Mouse (Mus musculus): ENCODE results near the gene Gper1. TPM values are rescaled to one million over a fixed set of nuclear protein-coding genes. Genes with fewer than 3 reads are reported as not detected.

Gene Gper1
- polyA plus RNA-seq, 1 experiment from 2014 or later: 4.4 TPM

- no peak overlapping the region for H3K9ac ChIP-seq (ENCODE audit: low read length)
- WGBS: 88% methylated on average over 4 of the region's 4 CpGs
- no peak overlapping the region for H3K4me3 ChIP-seq (ENCODE audit: low read depth, low read length)
- H3K27ac ChIP-seq (ENCODE audit: low read depth, low read length): no peak overlapping the region
- DNase-seq (ENCODE audit: low spot score) (no peak), ATAC-seq (ENCODE audit: insufficient read depth, low FRiP score, low TSS enrichment) (no peak)
- no peaks in the 10 kb centered on the region for H3K4me1 ChIP-seq (ENCODE audit: control insufficient read depth, insufficient read depth, low read length)
- H3K27me3 ChIP-seq (ENCODE audit: control insufficient read depth, insufficient read depth, low read length): no peaks in the 10 kb centered on the region
- no peak overlapping the region for H3K4me2 ChIP-seq (ENCODE audit: low read depth)
- no peaks in the 10 kb centered on the region for H3K9me3 ChIP-seq (ENCODE audit: control insufficient read depth, low read length)
- no peaks in the 10 kb centered on the region for H3K36me3 ChIP-seq (ENCODE audit: control insufficient read depth, insufficient read depth, low read length)
Observed at GRCm38 (mm10) chr5:139395528-139395927, 27.4 kb upstream of the Gper1 start.

GRCm38 (mm10) chr5:139397359-139397916, 25.5 kb upstream of the Gper1 start:
- H3K4me3 ChIP-seq (ENCODE audit: low read depth, low read length): no peak overlapping the region
- WGBS: 94% methylated on average over 4 of the region's 4 CpGs

GRCm38 (mm10) chr5:139397959-139398753, 24.8 kb upstream of the Gper1 start:
- Histone ChIP-seq H3K4me3 (ENCODE audit: low read depth, low read length) (no peak overlapping the region), H3K27me3 (ENCODE audit: control insufficient read depth, insufficient read depth, low read length) (no peaks in the 10 kb centered on the region), H3K36me3 (ENCODE audit: control insufficient read depth, insufficient read depth, low read length) (no peaks in the 10 kb centered on the region), H3K4me2 (ENCODE audit: low read depth) (no peak overlapping the region), H3K9ac (ENCODE audit: low read length) (no peak overlapping the region), H3K4me1 (ENCODE audit: control insufficient read depth, insufficient read depth, low read length) (no peaks in the 10 kb centered on the region), H3K27ac (ENCODE audit: low read depth, low read length) (no peak overlapping the region), H3K9me3 (ENCODE audit: control insufficient read depth, low read length) (no peaks in the 10 kb centered on the region)
- ATAC-seq (ENCODE audit: insufficient read depth, low FRiP score, low TSS enrichment) (peak; percentile 9; the same call in 1 of the 2 replicates), DNase-seq (ENCODE audit: low spot score) (peak; percentile 87)
- whole genome bisulfite sequencing: 42% methylated on average over 5 of the region's 5 CpGs

More at GRCm38 (mm10) chr5:139397359-139397916, 25.5 kb upstream of the Gper1 start:
- Histone ChIP-seq H3K9ac (ENCODE audit: low read length) (no peak overlapping the region), H3K27ac (ENCODE audit: low read depth, low read length) (no peak overlapping the region), H3K4me2 (ENCODE audit: low read depth) (no peak overlapping the region), H3K4me1 (ENCODE audit: control insufficient read depth, insufficient read depth, low read length) (no peaks in the 10 kb centered on the region), H3K36me3 (ENCODE audit: control insufficient read depth, insufficient read depth, low read length) (no peaks in the 10 kb centered on the region), H3K27me3 (ENCODE audit: control insufficient read depth, insufficient read depth, low read length) (no peaks in the 10 kb centered on the region), H3K9me3 (ENCODE audit: control insufficient read depth, low read length) (no peaks in the 10 kb centered on the region)
- DNase-seq (ENCODE audit: low spot score): no peak
- ATAC-seq (ENCODE audit: insufficient read depth, low FRiP score, low TSS enrichment): no peak

- H3K27me3 ChIP-seq (ENCODE audit: control insufficient read depth, insufficient read depth, low read length): no peaks in the 10 kb centered on the region
- H3K4me2 ChIP-seq (ENCODE audit: low read depth): no peak overlapping the region
- H3K27ac ChIP-seq (ENCODE audit: low read depth, low read length): no peak overlapping the region
- no peak for DNase-seq (ENCODE audit: low spot score)
- H3K9me3 ChIP-seq (ENCODE audit: control insufficient read depth, low read length): no peaks in the 10 kb centered on the region
- H3K4me3 ChIP-seq (ENCODE audit: low read depth, low read length): no peak overlapping the region
- H3K36me3 ChIP-seq (ENCODE audit: control insufficient read depth, insufficient read depth, low read length): no peaks in the 10 kb centered on the region
- no peaks in the 10 kb centered on the region for H3K4me1 ChIP-seq (ENCODE audit: control insufficient read depth, insufficient read depth, low read length)
- no peak overlapping the region for H3K9ac ChIP-seq (ENCODE audit: low read length)
- no peak for ATAC-seq (ENCODE audit: insufficient read depth, low FRiP score, low TSS enrichment)
- 81% methylated on average over 5 of the region's 5 CpGs for WGBS
Observed at GRCm38 (mm10) chr5:139398786-139399185, 24.2 kb upstream of the Gper1 start.

- H3K27ac ChIP-seq (ENCODE audit: low read depth, low read length): no peak overlapping the region
- WGBS: 89% methylated on average over 14 of the region's 14 CpGs
- H3K9me3 ChIP-seq (ENCODE audit: control insufficient read depth, low read length): no peaks in the 10 kb centered on the region
- no peak overlapping the region for H3K9ac ChIP-seq (ENCODE audit: low read length)
- no peak overlapping the region for H3K4me2 ChIP-seq (ENCODE audit: low read depth)
- no peak for ATAC-seq (ENCODE audit: insufficient read depth, low FRiP score, low TSS enrichment)
- no peak overlapping the region for H3K4me3 ChIP-seq (ENCODE audit: low read depth, low read length)
- no peaks in the 10 kb centered on the region for H3K4me1 ChIP-seq (ENCODE audit: control insufficient read depth, insufficient read depth, low read length)
- DNase-seq (ENCODE audit: low spot score): no peak
- H3K36me3 ChIP-seq (ENCODE audit: control insufficient read depth, insufficient read depth, low read length): no peaks in the 10 kb centered on the region
- H3K27me3 ChIP-seq (ENCODE audit: control insufficient read depth, insufficient read depth, low read length): no peaks in the 10 kb centered on the region
Observed at GRCm38 (mm10) chr5:139399991-139400390, 23.0 kb upstream of the Gper1 start.

GRCm38 (mm10) chr5:139402106-139402505, 20.8 kb upstream of the Gper1 start:
- 89% methylated on average over 2 of the region's 2 CpGs for WGBS
- Histone ChIP-seq H3K4me1 (ENCODE audit: control insufficient read depth, insufficient read depth, low read length) (0 out of 2 replicates have a peak, but pooled peaks cover 2% of the 10 kb centered on the region), H3K27ac (ENCODE audit: low read depth, low read length) (no peak overlapping the region), H3K36me3 (ENCODE audit: control insufficient read depth, insufficient read depth, low read length) (no peaks in the 10 kb centered on the region), H3K4me3 (ENCODE audit: low read depth, low read length) (no peak overlapping the region), H3K27me3 (ENCODE audit: control insufficient read depth, insufficient read depth, low read length) (no peaks in the 10 kb centered on the region), H3K9ac (ENCODE audit: low read length) (no peak overlapping the region), H3K9me3 (ENCODE audit: control insufficient read depth, low read length) (no peaks in the 10 kb centered on the region), H3K4me2 (ENCODE audit: low read depth) (no peak overlapping the region)
- ATAC-seq (ENCODE audit: insufficient read depth, low FRiP score, low TSS enrichment): no peak
- no peak for DNase-seq (ENCODE audit: low spot score)

- Histone ChIP-seq H3K4me2 (ENCODE audit: low read depth) (no peak overlapping the region), H3K27me3 (ENCODE audit: control insufficient read depth, insufficient read depth, low read length) (no peaks in the 10 kb centered on the region), H3K9me3 (ENCODE audit: control insufficient read depth, low read length) (no peaks in the 10 kb centered on the region), H3K9ac (ENCODE audit: low read length) (no peak overlapping the region), H3K4me3 (ENCODE audit: low read depth, low read length) (no peak overlapping the region), H3K4me1 (ENCODE audit: control insufficient read depth, insufficient read depth, low read length) (0 out of 2 replicates have a peak, but pooled peaks cover 4% of the 10 kb centered on the region), H3K36me3 (ENCODE audit: control insufficient read depth, insufficient read depth, low read length) (no peaks in the 10 kb centered on the region), H3K27ac (ENCODE audit: low read depth, low read length) (no peak overlapping the region)
- DNase-seq (ENCODE audit: low spot score) (no peak), ATAC-seq (ENCODE audit: insufficient read depth, low FRiP score, low TSS enrichment) (no peak)
- 89% methylated on average over 8 of the region's 8 CpGs for WGBS
Observed at GRCm38 (mm10) chr5:139403692-139404260, 19.2 kb upstream of the Gper1 start.

- Histone ChIP-seq H3K27ac (ENCODE audit: low read depth, low read length) (0 out of 2 replicates have a peak within 1 kb of the TSS, but pooled peaks have one; percentile 34), H3K9me3 (ENCODE audit: control insufficient read depth, low read length) (no peaks in the 10 kb centered on the region), H3K4me1 (ENCODE audit: control insufficient read depth, insufficient read depth, low read length) (0 out of 2 replicates have a peak, but pooled peaks cover 4% of the 10 kb centered on the region), H3K9ac (ENCODE audit: low read length) (no peak within 1 kb of the TSS), H3K36me3 (ENCODE audit: control insufficient read depth, insufficient read depth, low read length) (no peaks in the 10 kb centered on the region), H3K4me2 (ENCODE audit: low read depth) (no peak within 1 kb of the TSS), H3K27me3 (ENCODE audit: control insufficient read depth, insufficient read depth, low read length) (no peaks in the 10 kb centered on the region), H3K4me3 (ENCODE audit: low read depth, low read length) (no peak within 1 kb of the TSS)
- ATAC-seq (ENCODE audit: insufficient read depth, low FRiP score, low TSS enrichment) (no peak), DNase-seq (ENCODE audit: low spot score) (no peak)
- 78% methylated on average over 6 of the region's 6 CpGs for WGBS
Observed at GRCm38 (mm10) chr5:139404801-139405401, 18.1 kb upstream of the Gper1 start, which contains the start of gene C130050O18Rik. C130050O18Rik (plus strand) TSS chr5:139405280.

All from neural tube, embryonic 11.5 days (tissue).